Mouse (Mus musculus): ENCODE measurements around the gene F11r. TPM values are rescaled to one million over a fixed set of nuclear protein-coding genes. Genes with fewer than 3 reads are reported as not detected.

F11r gene
- polyA plus RNA-seq, 1 experiment: 10.1 TPM

- TF ChIP-seq POLR2A (IDR thresholded peaks at IDR 0.05; ENCODE audit: borderline replicate concordance, insufficient read depth, low read length) (no peak), CTCF (IDR thresholded peaks at IDR 0.05; ENCODE audit: borderline replicate concordance, insufficient read depth, low read depth, low read length) (no peak)
- WGBS: 57% methylated on average over 6 of the region's 6 CpGs
- Histone ChIP-seq H3K4me3 (replicated peaks; ENCODE audit: insufficient read depth, low read depth, low read length) (no peak overlapping the region), H3K27me3 (ENCODE audit: control insufficient read depth, insufficient read depth, low read length) (no peaks in the 10 kb centered on the region), H3K4me1 (ENCODE audit: control insufficient read depth, insufficient read depth, low read length) (no peaks in the 10 kb centered on the region), H3K27ac (ENCODE audit: insufficient read depth, low read length) (no peak overlapping the region)
- no peak for DNase-seq
These were observed 63.8 kb downstream of the F11r start for GRCm38 (mm10) chr1:171501016-171501610.

DNA sequence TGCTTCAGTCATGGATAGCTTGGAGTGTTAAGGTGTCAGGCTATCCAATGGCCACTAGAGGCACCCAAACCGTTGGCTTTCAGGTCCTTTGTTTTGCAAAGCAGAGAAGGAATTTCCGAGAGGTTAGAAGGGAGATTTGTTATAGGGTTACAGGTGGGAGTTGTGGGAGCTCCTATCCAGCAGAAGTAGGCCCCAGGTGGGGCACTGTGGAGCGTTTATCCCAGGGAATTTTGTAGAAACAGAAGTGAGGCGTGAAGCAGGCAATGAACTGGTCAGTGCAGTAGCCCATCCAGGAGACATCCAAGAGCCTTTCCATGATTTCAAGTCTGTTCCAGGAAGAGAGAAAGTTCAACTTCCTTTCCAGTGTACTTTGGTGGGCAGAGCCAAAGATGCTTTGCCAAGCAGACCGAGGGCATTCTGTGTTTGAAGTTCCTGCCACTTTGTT, 64.3 kb downstream of the F11r start:
- no peaks in the 10 kb centered on the region for H3K27me3 ChIP-seq (ENCODE audit: control insufficient read depth, insufficient read depth, low read length)
- no peak for TF ChIP-seq POLR2A (IDR thresholded peaks at IDR 0.05; ENCODE audit: borderline replicate concordance, insufficient read depth, low read length)
- peak; percentile 57; the same call in 1 of the 2 replicates for TF ChIP-seq CTCF (IDR thresholded peaks at IDR 0.05; ENCODE audit: borderline replicate concordance, insufficient read depth, low read depth, low read length)
- no peaks in the 10 kb centered on the region for H3K4me1 ChIP-seq (ENCODE audit: control insufficient read depth, insufficient read depth, low read length)
- H3K27ac ChIP-seq (ENCODE audit: insufficient read depth, low read length): no peak overlapping the region
- DNase-seq: peak; percentile 22 to 41
- H3K4me3 ChIP-seq (replicated peaks; ENCODE audit: insufficient read depth, low read depth, low read length): no peak overlapping the region
- WGBS: 14% methylated on average over 5 of the region's 5 CpGs

DNA sequence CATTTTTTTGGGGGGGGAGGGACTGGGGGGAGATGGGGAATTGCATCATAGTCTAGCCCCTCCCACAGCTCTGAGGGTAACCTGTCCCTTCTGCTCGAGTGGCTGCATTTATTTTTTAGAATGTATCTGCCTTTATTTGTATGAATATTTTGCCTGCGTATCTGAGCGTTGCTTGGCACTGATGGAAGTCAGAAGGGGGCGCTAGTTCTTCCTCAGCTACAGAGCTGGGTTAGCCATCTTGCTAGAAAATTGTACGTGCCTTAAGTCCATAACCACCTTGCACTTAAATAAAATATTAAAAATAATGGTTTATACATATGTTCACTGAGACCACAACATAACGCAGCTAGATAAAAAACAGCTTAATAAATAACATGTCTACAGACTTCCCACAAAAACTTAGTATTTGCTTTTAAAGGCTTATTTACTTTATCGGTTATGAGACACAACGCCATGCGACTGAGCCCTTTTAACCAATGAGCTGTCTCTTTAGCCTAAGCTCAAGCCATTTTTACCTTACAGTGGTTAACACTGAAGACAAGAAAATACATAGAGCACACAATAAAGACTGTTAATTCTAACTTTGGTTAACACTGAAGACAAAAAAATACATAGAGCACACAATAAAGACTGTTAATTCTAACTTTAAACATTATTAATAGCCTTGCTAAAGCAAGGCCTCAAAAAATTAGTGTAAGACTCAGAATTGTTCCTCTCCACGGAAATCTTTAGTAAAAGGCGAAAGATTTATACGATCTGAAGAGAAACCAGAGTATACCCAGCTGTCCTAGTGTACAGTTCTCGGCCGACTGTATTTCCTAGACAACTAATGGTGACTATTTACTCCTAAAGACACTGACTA, 65.3 kb downstream of the F11r start:
- peak; percentile 21 to 37 for DNase-seq
- Histone ChIP-seq H3K27me3 (ENCODE audit: control insufficient read depth, insufficient read depth, low read length) (no peaks in the 10 kb centered on the region), H3K4me1 (ENCODE audit: control insufficient read depth, insufficient read depth, low read length) (no peaks in the 10 kb centered on the region)

DNA sequence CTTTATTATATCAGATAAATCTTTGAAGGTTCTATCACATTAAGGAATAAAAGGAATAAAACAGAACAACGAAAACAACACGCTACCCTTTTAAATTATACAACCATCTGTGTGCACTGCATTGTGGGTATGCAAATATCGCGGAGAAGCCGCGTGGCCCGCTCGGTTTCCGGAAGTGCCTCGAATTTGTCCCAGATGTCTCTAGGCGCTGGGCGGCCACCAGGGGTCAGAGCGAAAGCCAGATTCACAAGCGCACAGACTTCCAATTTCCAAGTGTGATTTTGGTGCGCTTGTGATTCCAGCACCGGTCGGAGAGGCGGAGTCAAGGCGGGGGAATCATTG, 65.9 kb downstream of the F11r start, which contains the start of gene Alyref2:
Gene Alyref2, plus strand, starts transcription at position 229 of the 342 bp plus-strand sequence.
- H3K4me1 ChIP-seq (ENCODE audit: control insufficient read depth, insufficient read depth, low read length): no peaks in the 10 kb centered on the region
- under 1% methylated on average over 19 of the region's 19 CpGs for WGBS
- 0 out of 2 replicates have a peak, but pooled peaks have one; percentile 22 for TF ChIP-seq POLR2A (IDR thresholded peaks at IDR 0.05; ENCODE audit: borderline replicate concordance, insufficient read depth, low read length)
- peak; percentile 57 for TF ChIP-seq CTCF (IDR thresholded peaks at IDR 0.05; ENCODE audit: borderline replicate concordance, insufficient read depth, low read depth, low read length)
- H3K4me3 ChIP-seq (replicated peaks; ENCODE audit: insufficient read depth, low read depth, low read length): peak within 1 kb of the TSS; percentile 59
- peak; percentile 89 to 90 for DNase-seq
- H3K27me3 ChIP-seq (ENCODE audit: control insufficient read depth, insufficient read depth, low read length): no peaks in the 10 kb centered on the region
- H3K27ac ChIP-seq (ENCODE audit: insufficient read depth, low read length): no peak within 1 kb of the TSS; the same call in 1 of the 2 replicates

More for the DNA sequence above, 65.3 kb downstream of the F11r start:
- 7% methylated on average over 14 of the region's 14 CpGs for WGBS
- TF ChIP-seq POLR2A (IDR thresholded peaks at IDR 0.05; ENCODE audit: borderline replicate concordance, insufficient read depth, low read length) (no peak), CTCF (IDR thresholded peaks at IDR 0.05; ENCODE audit: borderline replicate concordance, insufficient read depth, low read depth, low read length) (peak; percentile 20; the same call in 1 of the 2 replicates)
- Histone ChIP-seq H3K27ac (ENCODE audit: insufficient read depth, low read length) (no peak overlapping the region), H3K4me3 (replicated peaks; ENCODE audit: insufficient read depth, low read depth, low read length) (peak overlapping the region; percentile 59)

DNA sequence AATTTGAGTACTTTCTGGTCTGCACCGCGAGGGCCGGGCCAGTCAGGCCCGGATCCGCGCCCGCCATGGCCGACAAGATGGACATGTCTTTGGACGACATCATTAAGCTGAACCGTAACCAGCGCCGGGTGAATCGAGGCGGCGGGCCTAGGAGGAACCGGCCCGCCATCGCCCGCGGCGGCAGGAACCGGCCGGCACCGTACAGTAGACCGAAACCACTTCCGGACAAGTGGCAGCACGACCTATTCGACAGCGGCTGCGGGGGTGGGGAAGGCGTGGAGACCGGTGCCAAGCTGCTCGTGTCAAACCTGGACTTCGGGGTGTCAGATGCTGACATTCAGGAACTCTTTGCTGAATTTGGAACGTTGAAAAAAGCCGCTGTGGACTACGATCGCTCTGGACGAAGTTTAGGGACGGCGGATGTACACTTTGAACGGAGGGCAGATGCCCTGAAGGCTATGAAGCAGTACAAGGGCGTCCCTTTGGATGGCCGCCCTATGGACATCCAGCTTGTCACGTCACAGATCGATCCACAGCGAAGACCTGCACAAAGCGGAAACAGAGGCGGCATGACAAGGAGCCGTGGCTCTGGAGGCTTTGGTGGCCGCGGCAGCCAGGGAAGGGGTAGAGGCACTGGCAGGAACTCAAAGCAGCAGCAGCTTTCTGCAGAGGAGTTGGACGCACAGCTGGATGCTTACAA, 66.4 kb downstream of the F11r start:
- TF ChIP-seq POLR2A (IDR thresholded peaks at IDR 0.05; ENCODE audit: borderline replicate concordance, insufficient read depth, low read length) (no peak), CTCF (IDR thresholded peaks at IDR 0.05; ENCODE audit: borderline replicate concordance, insufficient read depth, low read depth, low read length) (no peak)
- under 1% methylated on average over 53 of the region's 53 CpGs for WGBS
- Histone ChIP-seq H3K27me3 (ENCODE audit: control insufficient read depth, insufficient read depth, low read length) (no peaks in the 10 kb centered on the region), H3K4me3 (replicated peaks; ENCODE audit: insufficient read depth, low read depth, low read length) (peak overlapping the region; percentile 59), H3K4me1 (ENCODE audit: control insufficient read depth, insufficient read depth, low read length) (no peaks in the 10 kb centered on the region), H3K27ac (ENCODE audit: insufficient read depth, low read length) (no peak overlapping the region; the same call in 1 of the 2 replicates)
- DNase-seq: peak in 1 of 2 experiments; percentile 72

GRCm38 (mm10) chr1:171504586-171504985, 67.3 kb downstream of the F11r start:
- Histone ChIP-seq H3K27me3 (ENCODE audit: control insufficient read depth, insufficient read depth, low read length) (no peaks in the 10 kb centered on the region), H3K4me3 (replicated peaks; ENCODE audit: insufficient read depth, low read depth, low read length) (no peak overlapping the region), H3K27ac (ENCODE audit: insufficient read depth, low read length) (no peak overlapping the region), H3K4me1 (ENCODE audit: control insufficient read depth, insufficient read depth, low read length) (no peaks in the 10 kb centered on the region)
- no peak for DNase-seq
- TF ChIP-seq POLR2A (IDR thresholded peaks at IDR 0.05; ENCODE audit: borderline replicate concordance, insufficient read depth, low read length): no peak
- no peak for TF ChIP-seq CTCF (IDR thresholded peaks at IDR 0.05; ENCODE audit: borderline replicate concordance, insufficient read depth, low read depth, low read length)
- 79% methylated on average over 4 of the region's 4 CpGs for WGBS

GRCm38 (mm10) chr1:171513234-171513633, 75.9 kb downstream of the F11r start:
- no peak overlapping the region for H3K4me3 ChIP-seq (replicated peaks; ENCODE audit: insufficient read depth, low read depth, low read length)
- H3K27me3 ChIP-seq (ENCODE audit: control insufficient read depth, insufficient read depth, low read length): no peaks in the 10 kb centered on the region; the same call in 1 of the 2 replicates
- TF ChIP-seq CTCF (IDR thresholded peaks at IDR 0.05; ENCODE audit: borderline replicate concordance, insufficient read depth, low read depth, low read length) (no peak), POLR2A (IDR thresholded peaks at IDR 0.05; ENCODE audit: borderline replicate concordance, insufficient read depth, low read length) (no peak)
- DNase-seq: no peak
- H3K27ac ChIP-seq (ENCODE audit: insufficient read depth, low read length): no peak overlapping the region
- H3K4me1 ChIP-seq (ENCODE audit: control insufficient read depth, insufficient read depth, low read length): no peaks in the 10 kb centered on the region
- WGBS: 90% methylated on average over 2 of the region's 2 CpGs

Data from cerebellum, adult 2 months (tissue).